Mouse (Mus musculus) C2C12 (cell line): ENCODE data around the gene 6430548M08Rik. TPM values are rescaled to one million over a fixed set of nuclear protein-coding genes. Genes with fewer than 3 reads are reported as not detected.

ENCODE experiments used
- H3K27me3 ChIP-seq: one replicate; pipeline ENCODE4 v1.6.1; 2011; ENCODE audit not compliant: control insufficient read depth, insufficient read depth, insufficient read length
- H3K36me3 ChIP-seq: one replicate; pipeline ENCODE4 v1.6.1; 2011; ENCODE audit not compliant: control insufficient read depth, insufficient read depth
- H3K4me3 ChIP-seq: one replicate; pipeline ENCODE4 v1.5.1; 2011; ENCODE audit warnings: mild to moderate bottlenecking, control low read depth; ENCODE audit not compliant: poor library complexity, insufficient read depth, severe bottlenecking
- H3K79me2 ChIP-seq: one replicate; pipeline ENCODE4 v1.6.1; 2011; ENCODE audit not compliant: control insufficient read depth, insufficient read depth
- H3K79me3 ChIP-seq: one replicate; pipeline ENCODE4 v1.6.1; 2011; ENCODE audit warnings: low read depth, control low read depth
- H3ac ChIP-seq: one replicate; pipeline ENCODE3; 2011; ENCODE audit warnings: low read depth; ENCODE audit not compliant: control insufficient read depth, insufficient read length
- CEBPB ChIP-seq: IDR thresholded peaks from one replicate; pipeline ENCODE4 v1.6.1; 2011; ENCODE audit warnings: low read depth, mild to moderate bottlenecking, control low read depth, moderate library complexity
- CTCF ChIP-seq: IDR thresholded peaks from one replicate; pipeline ENCODE4 v1.5.1; 2011; ENCODE audit not compliant: control insufficient read depth, insufficient read depth, insufficient read length
- FOSL1 ChIP-seq: IDR thresholded peaks from one replicate; pipeline ENCODE4 v1.8.0; 2011; ENCODE audit warnings: mild to moderate bottlenecking, low read length; ENCODE audit not compliant: poor library complexity, insufficient read depth, severe bottlenecking
- MAX ChIP-seq: IDR thresholded peaks from one replicate; pipeline ENCODE4 v1.6.1; 2011; ENCODE audit warnings: mild to moderate bottlenecking, control low read depth
- MYOD1 ChIP-seq: IDR thresholded peaks from one replicate; pipeline ENCODE4 v1.6.1; 2011; ENCODE audit warnings: low read depth; ENCODE audit not compliant: control insufficient read depth, insufficient read length
- MYOG ChIP-seq: IDR thresholded peaks from one replicate; pipeline ENCODE4 v1.6.1; 2011; ENCODE audit not compliant: control insufficient read depth, insufficient read length; ENCODE audit errors: extremely low read depth
- USF1 ChIP-seq: IDR thresholded peaks from one replicate; pipeline ENCODE4 v1.6.1; 2011; ENCODE audit warnings: low read depth, mild to moderate bottlenecking, control low read depth, moderate library complexity
- polyA plus RNA-seq: library from polyadenylated mRNA; unstranded; fragments of >200 nt; fragmentation: generic; extraction: Trizol; gene quantifications from one replicate; pipeline ENCODE4 v1.2.1, GENCODE M21; 2012; ENCODE audit warnings: missing spikeins

6430548M08Rik gene
- polyA plus RNA-seq, 1 experiment, result 3.5 TPM

DNA sequence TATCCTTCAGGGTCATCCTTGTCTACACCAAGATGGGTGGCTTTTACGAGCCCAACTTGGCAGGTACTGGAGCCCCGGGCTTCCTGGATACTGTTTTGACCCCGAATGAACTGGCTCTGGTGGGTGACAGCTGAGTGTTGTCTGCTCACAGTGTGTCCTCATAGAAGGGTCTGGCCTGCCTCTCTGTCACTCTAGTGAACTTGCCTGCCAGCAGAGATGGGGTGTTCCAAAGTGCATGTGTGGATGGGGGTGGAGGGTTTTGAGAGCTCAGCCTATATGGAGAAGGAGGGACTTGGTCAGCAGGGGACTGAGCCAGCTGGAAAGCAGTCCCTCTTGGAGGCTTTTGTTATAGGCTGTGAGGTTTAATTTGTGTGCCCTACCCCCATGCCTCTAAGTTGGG is 88.6 kb downstream of the 6430548M08Rik start:
- no peaks in the 10 kb centered on the region for H3K79me2 ChIP-seq
- H3K79me3 ChIP-seq, result no peaks in the 10 kb centered on the region
- H3K4me3 ChIP-seq, result no peak overlapping the region
- TF ChIP-seq USF1 (no peak), FOSL1 (no peak), CTCF (no peak), CEBPB (no peak), MAX (no peak), MYOD1 (no peak), MYOG (no peak)
- H3K36me3 ChIP-seq, result no peaks in the 10 kb centered on the region
- no peak overlapping the region for H3ac ChIP-seq
- no peaks in the 10 kb centered on the region for H3K27me3 ChIP-seq

DNA sequence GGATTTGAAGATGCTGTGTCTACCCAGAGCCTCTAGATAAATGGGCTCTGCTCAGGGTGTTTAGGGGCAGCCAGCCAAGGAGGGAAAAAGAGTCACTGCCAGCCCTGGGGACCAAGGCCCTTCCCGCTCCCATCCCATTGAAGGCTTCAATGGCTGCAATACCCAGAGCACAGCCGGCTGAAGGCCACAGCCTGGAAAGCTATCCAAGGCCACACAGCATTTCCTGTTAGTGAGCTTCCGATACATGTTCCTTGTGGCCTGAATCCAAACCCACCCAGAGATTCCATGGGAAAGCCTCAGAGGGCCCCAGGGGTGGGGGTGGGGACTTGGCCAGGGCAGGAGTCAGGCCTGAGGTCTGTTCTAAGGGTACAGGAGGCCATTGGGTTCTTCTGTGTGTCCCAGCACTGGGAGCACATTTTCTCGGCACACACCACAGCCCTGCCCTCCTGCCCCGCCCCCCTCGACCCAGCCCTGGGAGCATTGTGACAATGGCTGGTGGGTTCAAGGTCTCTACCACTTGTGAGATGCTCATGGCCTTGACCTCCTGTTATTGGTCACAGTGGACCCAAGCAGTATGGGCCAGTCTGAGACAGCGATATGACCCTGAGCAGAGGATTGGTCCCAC is 90.9 kb downstream of the 6430548M08Rik start:
- H3K79me2 ChIP-seq, result no peaks in the 10 kb centered on the region
- no peak overlapping the region for H3ac ChIP-seq
- no peaks in the 10 kb centered on the region for H3K27me3 ChIP-seq
- H3K4me3 ChIP-seq, result no peak overlapping the region
- no peaks in the 10 kb centered on the region for H3K79me3 ChIP-seq
- no peaks in the 10 kb centered on the region for H3K36me3 ChIP-seq
- TF ChIP-seq USF1, result no peak
- no peak for TF ChIP-seq CTCF
- TF ChIP-seq FOSL1, result no peak

DNA sequence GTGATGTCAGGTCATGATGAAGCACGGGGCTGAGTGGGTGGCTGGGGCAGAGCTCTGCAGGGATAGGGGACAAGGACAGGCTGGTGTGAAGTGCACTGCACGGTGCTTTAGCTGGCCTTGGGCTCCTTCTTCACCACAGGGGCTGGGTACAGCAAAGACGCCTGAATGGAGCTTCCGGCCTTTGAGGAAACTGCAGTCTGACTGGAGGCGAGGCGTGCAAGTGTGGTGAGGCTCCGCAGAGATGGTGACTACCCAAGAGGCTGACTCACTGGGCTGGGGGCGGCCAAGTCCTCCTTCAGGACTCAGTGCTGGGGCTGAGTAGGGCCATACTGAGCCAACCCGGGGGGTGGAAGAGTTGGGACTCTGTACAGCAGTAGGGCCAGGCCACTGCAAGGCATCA is 92.0 kb downstream of the 6430548M08Rik start:
- Histone ChIP-seq H3K4me3 (no peak overlapping the region), H3K79me2 (no peaks in the 10 kb centered on the region), H3K36me3 (no peaks in the 10 kb centered on the region), H3ac (no peak overlapping the region), H3K27me3 (no peaks in the 10 kb centered on the region), H3K79me3 (no peaks in the 10 kb centered on the region)
- TF ChIP-seq CTCF, result no peak
- no peak for TF ChIP-seq MYOG
- TF ChIP-seq FOSL1, result no peak
- no peak for TF ChIP-seq CEBPB
- TF ChIP-seq USF1, result no peak

DNA sequence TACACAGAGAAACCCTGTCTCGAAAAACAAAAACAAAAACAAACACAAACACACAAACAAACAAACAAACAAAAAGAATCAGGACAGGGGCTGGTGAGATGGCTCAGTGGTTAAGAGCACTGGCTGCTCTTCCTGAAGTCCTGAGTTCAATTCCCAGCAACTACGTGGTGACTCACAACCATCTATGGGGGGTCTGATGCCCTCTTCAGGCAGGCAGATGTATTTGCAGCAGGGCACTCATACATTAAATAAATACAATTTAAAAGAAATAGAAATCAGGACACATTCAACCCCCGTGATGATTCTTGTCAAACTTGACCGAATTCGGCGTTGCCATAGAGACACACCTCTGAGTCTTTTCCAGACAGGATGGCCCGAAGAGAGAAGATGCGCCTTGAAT is 93.4 kb downstream of the 6430548M08Rik start:
- H3ac ChIP-seq, result no peak overlapping the region
- H3K4me3 ChIP-seq, result no peak overlapping the region
- no peaks in the 10 kb centered on the region for H3K79me3 ChIP-seq
- H3K79me2 ChIP-seq, result no peaks in the 10 kb centered on the region
- H3K27me3 ChIP-seq, result no peaks in the 10 kb centered on the region
- H3K36me3 ChIP-seq, result no peaks in the 10 kb centered on the region
- TF ChIP-seq USF1 (no peak), MYOD1 (no peak), CEBPB (no peak), CTCF (no peak)

DNA sequence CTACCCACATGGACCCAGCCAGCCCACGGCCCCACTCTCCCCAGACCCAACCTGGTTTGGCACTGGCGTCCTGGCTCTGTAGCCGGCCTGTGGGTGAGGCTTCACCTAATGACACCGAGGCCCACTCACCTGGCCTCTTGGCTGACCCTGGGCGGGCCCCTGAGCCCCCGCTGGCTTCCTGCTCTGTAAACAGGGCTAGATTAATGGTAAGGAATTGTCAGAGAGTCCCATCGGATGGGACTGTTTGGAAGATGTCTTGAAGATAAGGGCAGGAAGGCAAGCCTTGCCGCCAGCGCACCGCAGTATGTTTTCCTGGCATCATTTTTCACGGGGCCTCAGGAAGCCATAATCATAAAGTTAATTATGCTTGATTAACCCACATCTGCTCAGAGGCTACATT is 94.2 kb downstream of the 6430548M08Rik start:
- TF ChIP-seq MYOD1 (no peak), CTCF (no peak), MAX (no peak), MYOG (no peak)
- Histone ChIP-seq H3K36me3 (no peaks in the 10 kb centered on the region), H3K79me3 (no peaks in the 10 kb centered on the region), H3K27me3 (no peaks in the 10 kb centered on the region), H3ac (no peak overlapping the region), H3K4me3 (no peak overlapping the region), H3K79me2 (no peaks in the 10 kb centered on the region)

DNA sequence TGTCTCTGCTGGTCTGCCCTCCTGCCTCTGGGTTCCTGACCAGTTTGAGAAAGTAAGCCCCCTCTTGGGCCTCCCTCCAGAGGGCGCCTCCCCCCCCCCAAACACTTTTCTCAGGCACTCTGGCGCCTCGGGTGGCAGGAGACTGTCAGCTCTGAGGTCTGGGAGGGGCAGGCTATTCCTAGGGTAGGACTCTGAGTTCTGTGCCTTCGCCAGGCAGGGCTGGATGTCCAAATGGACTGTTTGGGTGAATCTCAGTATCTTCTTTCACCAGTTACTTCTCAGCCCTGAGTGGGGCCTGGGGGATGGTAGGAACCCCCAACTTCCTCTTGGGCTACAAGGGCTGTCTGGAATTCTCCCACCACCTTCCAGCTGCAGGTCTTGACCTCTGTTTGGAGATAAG is 97.4 kb downstream of the 6430548M08Rik start:
- no peaks in the 10 kb centered on the region for H3K79me2 ChIP-seq
- H3K27me3 ChIP-seq, result no peaks in the 10 kb centered on the region
- H3K79me3 ChIP-seq, result no peaks in the 10 kb centered on the region
- no peak for TF ChIP-seq MYOD1
- no peak for TF ChIP-seq CEBPB
- no peak for TF ChIP-seq MYOG
- no peak for TF ChIP-seq FOSL1
- TF ChIP-seq MAX, result no peak
- H3K36me3 ChIP-seq, result no peaks in the 10 kb centered on the region
- no peak overlapping the region for H3ac ChIP-seq
- H3K4me3 ChIP-seq, result no peak overlapping the region
